Mouse (Mus musculus) right cerebral cortex, postnatal 4 days (tissue): ENCODE measurements around the gene Map6d1.

Experiments
- DNase-seq: peaks from one replicate; pipeline ENCODE4 v3.0.0-alpha.2; 2022

The Map6d1 gene

DNA sequence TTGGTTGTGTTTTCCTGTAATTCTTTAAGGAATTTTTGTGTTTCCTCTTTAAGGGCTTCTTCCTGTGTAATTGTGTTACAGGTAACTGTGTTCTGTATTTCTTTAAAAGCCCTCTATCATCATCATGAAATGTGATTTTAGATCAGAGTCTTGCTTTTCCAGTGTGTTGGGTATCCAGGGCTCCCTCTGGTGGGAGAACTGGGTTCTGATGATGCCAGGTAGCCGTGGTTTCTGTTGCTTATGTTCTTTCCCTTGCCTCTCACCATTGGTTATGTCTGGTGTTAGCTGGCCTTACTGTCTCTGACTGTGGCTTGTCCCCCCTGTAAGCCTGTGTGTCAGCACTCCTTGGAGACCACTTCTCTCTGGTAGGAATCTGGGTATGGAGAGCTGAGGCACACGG, 55.8 kb downstream of the Map6d1 start:
- DNase-seq: no peak
